Mouse (Mus musculus): ENCODE results near the gene Tnpo3. TPM values are rescaled to one million over a fixed set of nuclear protein-coding genes. Genes with fewer than 3 reads are reported as not detected.

Tnpo3 gene
- polyA plus RNA-seq (2021; fragmentation: Nextera tagmentation): 22.8 and 35.0 TPM in 2 replicates
- long read RNA-seq, experiment 1, full-length matches to known transcripts: 197 of 258 reads
- long read RNA-seq, experiment 1, partial matches to known transcripts: 19 of 258 reads
- long read RNA-seq, experiment 1, other reads (novel, unspliced or antisense): 42 of 258 reads
- long read RNA-seq, experiment 2, full-length matches to known transcripts: 33 of 68 reads
- long read RNA-seq, experiment 2, partial matches to known transcripts: 17 of 68 reads
- long read RNA-seq, experiment 2, other reads (novel, unspliced or antisense): 18 of 68 reads

DNA sequence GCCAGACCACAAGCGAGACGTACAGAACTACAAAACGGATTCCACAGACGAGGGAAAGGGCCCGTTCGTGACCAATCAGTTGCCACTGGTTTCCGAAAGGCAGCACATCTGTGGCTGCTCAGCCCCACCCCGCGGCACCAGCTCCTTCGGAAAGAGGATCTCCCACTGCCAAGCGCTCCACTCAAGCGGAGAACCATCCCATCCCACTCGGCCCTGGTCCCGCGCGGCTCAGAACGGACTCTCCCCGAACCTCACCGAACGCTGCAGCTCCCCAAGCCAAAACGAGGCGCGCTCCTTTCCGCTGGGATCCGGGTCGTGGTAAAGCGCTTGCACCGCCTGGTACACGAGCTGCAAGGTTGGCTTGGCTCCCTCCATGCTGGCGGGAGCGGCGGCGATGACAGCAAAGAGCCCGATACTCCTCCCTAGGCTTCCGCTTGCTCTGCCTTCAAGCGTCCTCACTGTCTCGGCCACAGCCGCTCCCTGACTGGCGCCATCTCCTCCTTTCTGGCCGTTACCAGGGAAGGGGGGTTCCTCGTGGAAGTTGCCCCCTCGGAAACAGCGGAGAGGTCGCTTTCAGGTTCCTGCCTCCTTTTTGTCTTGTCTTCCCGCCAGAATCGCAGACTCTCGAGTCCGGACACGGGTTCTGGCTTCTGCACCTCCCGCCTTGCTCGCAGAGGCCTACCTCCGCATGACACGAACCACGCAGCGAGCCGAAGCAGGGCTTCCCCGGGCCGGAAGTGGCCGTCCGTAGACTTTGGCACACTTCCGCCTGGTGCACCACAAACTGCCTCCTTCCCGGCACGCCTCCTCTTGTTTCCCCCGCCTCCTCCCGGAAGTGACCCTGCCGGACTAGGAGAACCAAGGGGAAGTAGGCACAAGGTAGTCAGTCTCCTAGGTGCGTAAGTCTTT, at the start of gene Tnpo3:
Gene Tnpo3 (minus strand): TSS at position 777 of the 909 bp plus-strand sequence.

GRCm38 (mm10) chr6:29526281-29527251, 83.1 kb downstream of the Tnpo3 start, which contains the start of gene Irf5:
Gene Irf5 (plus strand): TSS chr6:29526625.

DNA sequence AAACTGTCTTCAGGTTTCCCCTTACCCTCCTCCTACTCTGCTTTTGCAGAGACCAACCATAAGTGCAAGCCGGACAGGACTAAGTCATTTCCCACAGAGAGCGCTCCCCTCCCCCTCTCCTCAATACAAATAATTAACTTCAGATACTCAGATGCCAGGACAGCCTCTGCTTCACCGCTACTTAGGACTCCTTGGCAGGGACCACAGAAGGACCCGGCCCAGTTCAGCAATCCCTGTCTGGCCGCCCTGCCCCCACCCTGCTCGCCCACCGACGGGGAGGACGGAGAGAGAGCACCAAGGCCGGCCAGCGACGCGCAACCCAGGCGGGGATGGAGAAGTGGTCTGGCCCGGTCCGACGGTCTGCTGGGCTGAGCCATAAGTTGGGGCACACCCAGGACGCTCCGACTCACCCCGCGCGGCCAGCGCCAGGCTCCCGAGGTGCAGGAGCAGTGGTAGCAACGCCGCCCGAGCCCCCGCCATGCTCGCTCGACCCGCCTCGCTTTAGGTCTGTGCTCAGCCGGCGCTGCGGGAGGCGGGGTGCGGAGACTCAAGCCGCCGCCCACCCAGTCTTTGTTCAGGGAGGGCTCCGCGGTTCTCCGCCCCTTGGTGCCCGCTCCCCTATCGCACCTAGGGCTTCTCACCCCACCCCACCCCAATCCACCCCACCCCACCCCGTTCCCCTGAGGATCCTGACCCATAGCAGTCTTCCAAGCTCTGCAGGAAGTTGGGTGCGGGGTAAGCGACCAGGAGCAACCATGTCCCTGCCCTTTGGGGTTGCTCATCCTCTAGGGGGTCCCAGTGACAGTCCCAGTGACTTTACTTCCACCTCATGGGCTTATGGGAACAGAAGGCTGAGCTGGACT, 102.0 kb downstream of the Tnpo3 start, which contains the start of gene Kcp:
Gene Kcp (minus strand): TSS at position 506 of the 863 bp plus-strand sequence.

Other genes with a start within 250 kb of the Tnpo3 start
- gene Opn1sw, start 221.4 kb downstream of the Tnpo3 start, polyA plus RNA-seq (2021; fragmentation: Nextera tagmentation): 0.09 and 0.18 TPM in 2 replicates
- gene Ccdc136, start 213.6 kb downstream of the Tnpo3 start, polyA plus RNA-seq (2021; fragmentation: Nextera tagmentation): 26.1 and 97.9 TPM in 2 replicates
- 0.12 and 0.74 TPM in 2 replicates for gene Flnc, start 176.6 kb downstream of the Tnpo3 start, polyA plus RNA-seq (2021; fragmentation: Nextera tagmentation)
- 835 and 900 TPM in 2 replicates for gene Atp6v1f, start 142.2 kb downstream of the Tnpo3 start, polyA plus RNA-seq (2021; fragmentation: Nextera tagmentation)
- gene Atp6v1fnb, start 138.4 kb downstream of the Tnpo3 start, polyA plus RNA-seq (2021; fragmentation: Nextera tagmentation): not detected in 2 replicates
- gene Kcp, start 101.9 kb downstream of the Tnpo3 start, polyA plus RNA-seq (2021; fragmentation: Nextera tagmentation): 0.30 and 0.42 TPM in 2 replicates
- gene Irf5, start 83.3 kb downstream of the Tnpo3 start, polyA plus RNA-seq (2021; fragmentation: Nextera tagmentation): 2.1 and 3.3 TPM in 2 replicates
- 2.6 and 14.3 TPM in 2 replicates for gene Tspan33, start 84.3 kb upstream of the Tnpo3 start, polyA plus RNA-seq (2021; fragmentation: Nextera tagmentation)
- gene Smo, start 125.6 kb upstream of the Tnpo3 start, polyA plus RNA-seq (2021; fragmentation: Nextera tagmentation): 1.7 and 3.1 TPM in 2 replicates
- gene Ahcyl2, start 158.1 kb upstream of the Tnpo3 start, polyA plus RNA-seq (2021; fragmentation: Nextera tagmentation): 9.7 and 21.8 TPM in 2 replicates

Data from left cerebral cortex, adult 6 months (tissue).